Mouse (Mus musculus) cerebellum, postnatal 36 days (tissue): ENCODE measurements around the gene Tmem26.
"Not testable (repeated sequence)": the region's sequence is repeated elsewhere in the genome, so short reads cannot be mapped to it uniquely, and the experiment has no call there.

Experiments
- DNase-seq, 2 experiments: peaks; one replicate each; pipeline ENCODE4 v3.0.0; 2021 to 2022; ENCODE audit warnings: mixed read lengths in 2 of 2

The Tmem26 gene

GRCm38 (mm10) chr10:68723568-68724360 lies at the start of gene Tmem26:
TSS of gene Tmem26 (plus strand) at chr10:68723646.
- DNase-seq = no peak

- no peak for DNase-seq
Observed at GRCm38 (mm10) chr10:68678678-68679077, 44.8 kb upstream of the Tmem26 start.

GRCm38 (mm10) chr10:68681233-68681632 lies 42.2 kb upstream of the Tmem26 start:
- DNase-seq = no peak

- DNase-seq = no peak
Observed at GRCm38 (mm10) chr10:68685510-68685909, 37.9 kb upstream of the Tmem26 start.

- no peak for DNase-seq
Observed at GRCm38 (mm10) chr10:68691116-68691515, 32.3 kb upstream of the Tmem26 start.

GRCm38 (mm10) chr10:68692401-68692800 lies 31.0 kb upstream of the Tmem26 start:
- no peak for DNase-seq

- no peak for DNase-seq
Observed at GRCm38 (mm10) chr10:68695760-68696336, 27.6 kb upstream of the Tmem26 start.

GRCm38 (mm10) chr10:68704268-68704667 lies 19.2 kb upstream of the Tmem26 start:
- DNase-seq = no peak

- DNase-seq = no peak
Observed at GRCm38 (mm10) chr10:68705471-68706036, 17.9 kb upstream of the Tmem26 start.

GRCm38 (mm10) chr10:68707014-68707852 lies 16.2 kb upstream of the Tmem26 start:
- no peak for DNase-seq

GRCm38 (mm10) chr10:68712926-68713325 lies 10.5 kb upstream of the Tmem26 start:
- no peak for DNase-seq

- DNase-seq = no peak
Observed at GRCm38 (mm10) chr10:68714302-68714701, 9.1 kb upstream of the Tmem26 start.

- no peak for DNase-seq
Observed at GRCm38 (mm10) chr10:68715396-68715795, 8.1 kb upstream of the Tmem26 start.

GRCm38 (mm10) chr10:68718375-68718774 lies 5.1 kb upstream of the Tmem26 start:
- no peak for DNase-seq

- DNase-seq = no peak
Observed at GRCm38 (mm10) chr10:68720887-68721400, 2.5 kb upstream of the Tmem26 start.

GRCm38 (mm10) chr10:68723015-68723414 lies 431 bp upstream of the Tmem26 start:
- DNase-seq = no peak

GRCm38 (mm10) chr10:68724361-68724720 lies 895 bp downstream of the Tmem26 start:
- DNase-seq = no peak

GRCm38 (mm10) chr10:68727464-68727863 lies 4.0 kb downstream of the Tmem26 start:
- DNase-seq = no peak

- DNase-seq = no peak
Observed at GRCm38 (mm10) chr10:68735621-68736020, 12.2 kb downstream of the Tmem26 start.

GRCm38 (mm10) chr10:68737391-68737790 lies 13.9 kb downstream of the Tmem26 start:
- no peak for DNase-seq

GRCm38 (mm10) chr10:68738981-68739380 lies 15.5 kb downstream of the Tmem26 start:
- not testable (repeated sequence) for DNase-seq

- no peak for DNase-seq
Observed at GRCm38 (mm10) chr10:68740251-68740650, 16.8 kb downstream of the Tmem26 start.

GRCm38 (mm10) chr10:68750921-68751320 lies 27.5 kb downstream of the Tmem26 start:
- DNase-seq = no peak
